Mouse (Mus musculus) c-Kit-positive CD71-positive TER-119-negative erythroid progenitor cells, embryonic 14.5 days (primary cell): ENCODE results near the gene Ccnd1.

Experiments used
- DNase-seq: peaks from one replicate; pipeline ENCODE4 v3.0.0-alpha.2; 2013; ENCODE audit warnings: low read depth

Ccnd1 gene

DNA sequence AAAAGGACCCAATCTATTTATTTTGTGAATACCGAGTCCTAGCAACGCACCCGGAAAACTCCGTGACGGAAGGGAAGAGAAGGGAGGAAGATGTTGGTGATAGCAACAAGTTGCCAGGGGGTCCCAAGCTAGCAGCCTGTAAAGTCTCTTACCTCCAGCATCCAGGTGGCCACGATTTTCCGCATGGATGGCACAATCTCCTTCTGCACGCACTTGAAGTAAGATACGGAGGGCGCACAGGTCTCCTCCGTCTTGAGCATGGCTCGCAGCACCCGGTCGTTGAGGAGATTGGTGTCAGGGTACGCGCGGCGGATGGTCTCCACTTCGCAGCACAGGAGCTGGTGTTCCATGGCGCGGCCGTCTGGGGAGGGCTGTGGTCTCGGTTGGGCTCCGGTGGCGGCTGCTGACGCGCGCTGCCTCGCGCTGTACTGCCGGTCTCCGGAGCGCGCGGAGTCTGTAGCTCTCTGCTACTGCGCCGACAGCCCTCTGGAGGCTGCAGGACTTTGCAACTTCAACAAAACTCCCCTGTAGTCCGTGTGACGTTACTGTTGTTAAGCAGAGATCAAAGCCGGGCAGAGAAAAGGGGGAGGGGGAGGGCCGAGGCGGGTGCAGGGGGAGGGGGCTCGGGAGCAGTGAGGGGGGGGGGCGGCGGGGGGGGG lies at the start of gene Ccnd1:
Ccnd1 (minus strand) TSS at position 582 of the 659 bp plus-strand sequence.
- DNase-seq = no peak

DNA sequence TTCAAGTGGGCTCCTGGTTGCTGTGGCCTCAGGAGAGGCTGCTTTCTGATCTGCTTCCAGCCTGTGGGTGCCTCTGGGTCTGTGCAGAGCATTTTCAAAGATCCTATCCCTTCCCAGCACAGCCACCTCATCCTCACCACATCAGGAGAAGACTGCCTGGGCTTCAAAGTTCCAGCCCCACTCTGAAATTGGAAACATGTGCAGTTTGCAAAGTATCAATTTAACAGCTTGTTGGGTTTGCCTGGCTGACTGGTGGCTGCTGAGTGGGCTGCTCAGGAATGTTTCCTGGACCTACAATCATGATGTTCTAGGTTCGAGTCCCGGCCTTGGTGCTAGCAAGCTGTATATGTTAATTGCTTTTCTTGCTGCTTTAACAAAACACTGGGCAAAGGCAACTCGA lies 49.1 kb upstream of the Ccnd1 start:
- DNase-seq = no peak

DNA sequence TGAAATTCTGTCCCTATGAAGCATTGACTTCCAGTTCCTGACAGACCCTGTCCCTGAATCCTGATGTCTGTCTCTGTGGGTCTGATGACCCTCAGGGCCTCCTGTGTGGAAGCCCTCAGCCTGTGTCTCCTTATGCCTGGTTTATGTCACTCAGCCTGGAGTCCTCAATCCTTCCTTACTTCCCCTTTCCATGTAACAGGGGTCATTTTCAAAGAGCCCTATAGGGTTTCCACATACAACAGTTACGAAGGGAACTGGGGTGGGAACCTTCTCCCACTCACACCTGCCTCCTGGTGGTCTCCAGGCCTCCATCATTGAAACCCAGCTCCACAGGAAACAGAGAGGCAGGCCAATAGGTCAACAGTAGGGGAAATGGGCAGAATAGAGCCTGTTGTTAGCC lies 45.4 kb upstream of the Ccnd1 start:
- no peak for DNase-seq

DNA sequence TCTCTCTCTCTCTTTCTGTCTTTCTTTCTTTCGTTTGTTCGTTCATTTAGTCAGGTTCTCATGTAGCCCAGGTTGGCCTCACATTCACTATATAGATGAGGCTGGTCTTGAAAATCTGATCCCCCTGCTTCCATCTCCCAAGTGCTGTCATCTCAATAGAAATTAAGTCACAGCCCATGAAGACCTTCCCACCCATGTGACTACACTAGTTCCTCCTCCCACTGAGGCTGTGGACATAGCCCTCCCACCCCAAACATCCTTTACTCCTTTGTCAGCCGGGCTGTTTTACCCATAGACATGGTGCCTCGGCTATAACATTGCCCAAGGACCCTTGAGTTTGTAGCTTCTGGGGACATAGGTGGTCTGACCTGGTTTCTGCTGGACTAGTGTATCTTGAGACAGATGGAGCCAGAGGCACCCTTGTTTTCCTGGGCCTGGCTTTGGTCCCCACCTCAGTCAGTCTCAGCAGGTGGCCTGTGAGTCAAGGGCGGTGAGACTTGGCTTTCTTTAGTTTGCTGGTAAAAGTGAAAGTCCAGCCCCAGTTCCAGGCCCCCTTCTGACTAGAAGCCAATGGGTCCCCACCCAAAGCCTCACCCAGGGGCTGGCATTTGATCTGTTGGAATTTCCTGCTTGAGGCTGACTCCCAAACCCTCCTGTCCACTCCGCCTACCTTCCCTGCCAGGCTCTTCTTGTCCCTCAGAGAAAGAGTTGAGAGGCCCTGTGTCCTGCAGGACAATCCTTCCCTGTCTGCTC lies 42.8 kb upstream of the Ccnd1 start:
- DNase-seq = no peak

GRCm38 (mm10) chr7:144981426-144982079 lies 41.8 kb upstream of the Ccnd1 start:
- DNase-seq = no peak

- DNase-seq = no peak
Observed at GRCm38 (mm10) chr7:144979814-144980213, 40.1 kb upstream of the Ccnd1 start.

DNA sequence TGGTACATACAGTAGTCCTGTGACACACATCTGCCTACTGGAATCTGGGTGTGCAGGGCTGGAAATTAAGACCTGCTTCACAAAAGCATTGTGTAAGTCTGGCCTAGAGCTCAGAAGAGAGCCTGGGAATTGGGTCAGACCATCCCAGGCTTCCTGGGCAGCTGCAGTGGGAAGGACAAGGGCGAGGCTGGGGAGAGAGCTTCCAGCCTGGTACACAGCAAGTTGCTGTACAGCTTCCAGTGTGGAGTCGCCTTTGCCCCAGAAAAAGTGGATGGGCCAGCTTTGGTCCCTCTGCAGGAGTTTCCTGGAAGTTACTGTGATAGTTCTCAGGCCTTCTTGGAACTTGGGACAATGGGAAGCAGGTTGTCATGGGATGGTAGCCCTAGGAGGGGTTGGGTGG lies 37.4 kb upstream of the Ccnd1 start:
- no peak for DNase-seq

DNA sequence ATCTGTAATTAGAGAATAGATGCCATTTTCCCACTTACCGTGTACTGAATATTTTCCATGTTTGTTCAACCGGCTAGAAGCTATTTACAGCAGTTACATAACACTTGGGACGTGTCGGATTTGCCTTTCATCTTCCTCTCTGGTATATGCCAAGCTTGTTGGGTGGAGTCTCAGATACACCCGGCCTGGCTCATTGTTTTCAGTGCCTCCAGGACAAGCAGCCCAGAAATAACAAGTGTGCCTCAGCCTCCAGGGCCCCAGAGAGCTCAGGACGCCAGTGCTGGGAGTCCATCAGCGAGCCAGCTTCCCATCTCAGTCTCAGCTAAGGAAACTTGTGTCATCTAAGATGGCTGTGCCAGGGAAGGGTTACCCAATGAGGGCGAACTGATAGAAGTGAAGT lies 33.7 kb upstream of the Ccnd1 start:
- DNase-seq = no peak

GRCm38 (mm10) chr7:144971769-144972168 lies 32.0 kb upstream of the Ccnd1 start:
- no peak for DNase-seq

- no peak for DNase-seq
Observed at GRCm38 (mm10) chr7:144970997-144971768, 31.5 kb upstream of the Ccnd1 start.

GRCm38 (mm10) chr7:144965893-144966292 lies 26.2 kb upstream of the Ccnd1 start:
- no peak for DNase-seq

GRCm38 (mm10) chr7:144964316-144964715 lies 24.6 kb upstream of the Ccnd1 start:
- no peak for DNase-seq

GRCm38 (mm10) chr7:144963911-144964310 lies 24.2 kb upstream of the Ccnd1 start:
- DNase-seq = no peak

DNA sequence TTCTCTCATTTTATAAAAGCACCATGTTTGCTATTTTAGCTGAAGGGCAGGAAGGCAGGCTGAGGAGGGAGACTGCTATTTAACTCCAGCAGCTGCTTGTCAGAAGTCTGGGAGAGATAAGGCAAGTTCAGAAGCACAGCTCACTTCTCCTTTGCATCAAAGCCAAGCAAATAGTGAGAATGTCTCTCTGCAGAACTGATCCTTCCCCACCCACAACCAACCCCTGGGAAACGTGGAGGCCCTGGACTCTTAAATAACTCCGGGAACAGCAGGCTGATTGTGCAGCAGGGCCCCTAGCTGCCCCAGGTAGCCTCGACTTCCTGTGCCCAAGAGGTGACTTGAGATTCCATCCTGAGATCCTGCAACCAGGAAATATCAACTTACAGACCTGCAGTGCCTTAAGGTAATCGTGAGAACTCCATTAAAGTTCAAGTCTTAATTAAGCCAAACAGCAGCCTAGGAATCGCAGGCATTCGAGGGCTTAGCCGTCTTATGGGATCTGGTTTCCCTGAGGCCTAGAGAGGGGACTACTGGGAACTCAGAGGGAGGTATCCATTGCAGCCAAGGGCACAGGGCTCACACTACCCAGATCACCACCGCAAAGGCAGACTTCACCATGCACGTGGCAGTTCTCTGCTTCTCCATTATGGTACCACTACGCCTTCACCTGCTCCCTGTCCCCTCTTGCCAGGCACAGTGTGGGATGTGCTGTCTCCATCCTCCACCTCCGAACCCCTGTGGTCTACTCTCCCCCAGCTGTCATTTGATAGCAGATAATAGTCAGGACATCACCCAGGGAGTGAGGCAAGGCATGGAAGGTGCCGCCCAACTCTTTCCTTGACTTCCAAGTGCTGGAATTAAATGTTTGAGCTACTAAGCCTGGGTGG lies 19.0 kb upstream of the Ccnd1 start:
- DNase-seq = no peak

GRCm38 (mm10) chr7:144943254-144943653 lies 3.5 kb upstream of the Ccnd1 start:
- no peak for DNase-seq

GRCm38 (mm10) chr7:144942744-144943135 lies 3.0 kb upstream of the Ccnd1 start:
- no peak for DNase-seq

GRCm38 (mm10) chr7:144942071-144942743 lies 2.5 kb upstream of the Ccnd1 start:
- no peak for DNase-seq

DNA sequence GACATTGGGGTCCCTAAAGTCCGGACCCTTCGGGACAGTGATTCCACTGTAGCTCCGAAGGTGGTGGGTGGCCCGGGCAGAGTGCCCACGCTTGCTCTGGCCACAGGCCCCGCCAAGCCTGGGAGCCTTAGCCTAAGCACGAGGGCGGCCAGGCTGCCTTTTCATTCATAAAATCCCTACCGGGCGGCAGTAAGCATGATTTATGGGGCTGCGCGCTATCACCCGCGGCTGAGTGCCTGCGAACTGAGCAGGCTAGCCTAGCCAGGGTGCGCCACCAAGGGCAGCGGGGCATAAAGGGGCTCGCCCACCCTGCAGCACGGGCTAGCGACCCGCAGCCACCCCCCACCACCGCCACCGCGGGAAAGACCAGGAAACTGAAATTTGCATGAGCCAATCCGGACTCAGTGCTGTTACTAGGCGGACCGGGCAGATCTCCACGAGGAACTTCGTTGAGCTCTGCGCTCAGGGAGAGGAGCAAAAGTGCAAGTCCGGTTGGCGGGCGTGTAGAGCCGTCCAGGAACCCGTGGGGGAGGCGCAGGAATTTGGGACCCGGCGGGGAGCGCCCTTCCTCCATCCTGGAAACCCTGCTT lies 1.6 kb upstream of the Ccnd1 start:
- DNase-seq = no peak

DNA sequence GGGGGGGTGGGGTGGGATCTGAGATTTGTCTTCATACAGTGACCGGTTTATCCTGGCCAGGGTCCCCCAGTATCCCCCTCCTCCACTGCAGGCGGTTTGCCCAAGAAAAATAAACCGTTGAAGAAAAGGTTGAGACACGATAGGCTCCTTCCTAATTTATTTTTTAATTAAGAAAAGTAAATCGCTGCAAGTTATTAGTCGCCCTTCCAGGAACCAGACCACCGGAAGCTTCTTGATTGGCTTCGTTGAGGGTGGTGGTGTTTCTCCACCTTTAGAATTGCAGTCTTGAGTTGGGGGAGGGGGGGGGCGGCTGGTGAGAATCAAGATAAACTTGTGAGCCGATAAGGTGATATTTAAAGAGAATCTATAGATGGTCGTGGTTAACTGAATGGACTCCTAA lies 860 bp upstream of the Ccnd1 start:
- no peak for DNase-seq

DNA sequence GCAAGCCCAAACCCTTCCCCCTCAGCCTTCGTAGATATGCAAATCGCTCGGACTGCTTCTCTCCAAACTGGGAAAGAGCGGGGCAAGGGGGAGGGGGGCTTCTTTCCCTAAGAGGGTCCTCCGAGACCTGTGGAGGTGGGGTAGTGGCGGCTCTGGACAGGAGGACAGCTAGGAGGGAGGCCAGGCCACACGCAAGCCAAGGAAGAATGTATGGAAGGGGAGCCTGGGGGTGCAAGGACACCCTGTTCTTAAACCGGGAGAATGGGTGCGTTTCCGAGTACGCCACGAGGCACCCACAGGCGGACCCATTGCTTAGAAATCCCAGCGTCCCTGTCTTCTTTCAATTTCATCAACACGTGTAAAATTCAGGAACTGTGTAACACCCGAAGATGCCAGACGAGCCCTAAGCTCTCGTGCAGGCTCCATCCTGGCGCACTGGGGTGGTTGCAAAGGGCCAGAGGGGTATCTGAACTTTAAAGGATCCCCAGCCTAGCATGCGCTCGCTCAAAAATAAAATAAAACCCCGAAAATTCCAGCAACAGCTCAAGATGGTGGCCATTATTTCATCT lies 362 bp upstream of the Ccnd1 start:
- DNase-seq = no peak
